Mouse (Mus musculus) testis, adult 2 months (tissue): ENCODE results near the gene Rab3gap1.

ENCODE experiments used
- CTCF ChIP-seq: fragments of 200-500 bp; IDR thresholded peaks from 2 replicates; pipeline ENCODE4 v1.5.1; 2012; ENCODE audit warnings: low read depth, mild to moderate bottlenecking, inconsistent platforms, low read length, moderate library complexity; ENCODE audit not compliant: control insufficient read depth, insufficient read depth, insufficient replicate concordance
- POLR2A ChIP-seq: fragments of 200-500 bp; IDR thresholded peaks from 2 replicates; pipeline ENCODE4 v1.6.1; 2012; ENCODE audit warnings: low read depth, mild to moderate bottlenecking, inconsistent platforms, low read length, moderate library complexity; ENCODE audit not compliant: control insufficient read depth

GRCm38 (mm10) chr1:127985391-127985790, 116.8 kb downstream of the Rab3gap1 start:
- TF ChIP-seq CTCF (no peak), POLR2A (no peak)
